Mouse (Mus musculus) megakaryocyte-erythroid progenitor cell, adult 5-6 weeks (primary cell): ENCODE data around the gene Umad1. TPM values are rescaled to one million over a fixed set of nuclear protein-coding genes. Genes with fewer than 3 reads are reported as not detected.

Source experiments
- ATAC-seq: replicated peaks from 2 replicates; pipeline ENCODE4 v1.8.0; 2016; ENCODE audit warnings: mild to moderate bottlenecking, inconsistent platforms; ENCODE audit not compliant: severe bottlenecking, poor library complexity, low FRiP score, low TSS enrichment
- total RNA-seq, 2 experiments: library from RNA; stranded (forward) in 1 of 2; stranded (reverse) in 1 of 2; fragments of 200-1000, 215-1000 nt in 1 of 2; fragments of >200 nt in 1 of 2; fragmentation: Nextera tagmentation in 1 of 2; gene quantifications; 2 replicates each; pipeline ENCODE4 v1.2.3; 2014 to 2017

Umad1 gene
- total RNA-seq, 2 experiments from 2014 or later: 3.9 to 28.3 TPM

- ATAC-seq: no peak
These were observed 203.4 kb downstream of the Umad1 start for GRCm38 (mm10) chr6:8462447-8462846.

GRCm38 (mm10) chr6:8465388-8465787 is 206.3 kb downstream of the Umad1 start:
- ATAC-seq: no peak

- no peak for ATAC-seq
These were observed 206.9 kb downstream of the Umad1 start for GRCm38 (mm10) chr6:8465985-8466384.

GRCm38 (mm10) chr6:8467667-8468337 is 208.7 kb downstream of the Umad1 start:
- ATAC-seq: no peak

DNA sequence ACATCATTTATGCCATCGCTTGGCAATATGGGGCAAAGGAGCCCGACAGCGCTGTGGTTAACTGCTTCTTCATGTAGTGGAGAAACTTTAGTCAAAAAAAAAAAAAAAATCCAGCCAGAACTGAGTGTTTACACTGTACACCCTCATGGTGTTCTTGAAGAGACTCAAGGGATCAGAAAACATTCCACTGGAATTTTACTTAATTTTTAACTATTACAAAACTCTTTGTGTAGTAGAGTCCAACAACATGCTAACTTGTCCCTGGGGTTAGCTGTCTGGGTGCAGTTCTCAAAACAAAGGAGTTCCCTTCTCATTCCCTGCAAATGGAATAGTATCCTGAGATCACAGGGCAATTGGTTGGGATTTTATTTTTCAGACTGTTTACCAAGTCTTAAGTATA is 210.8 kb downstream of the Umad1 start:
- ATAC-seq: no peak

GRCm38 (mm10) chr6:8472125-8472524 is 213.0 kb downstream of the Umad1 start:
- ATAC-seq: no peak

GRCm38 (mm10) chr6:8472915-8473314 is 213.8 kb downstream of the Umad1 start:
- peak; percentile 34; the same call in 1 of the 2 replicates for ATAC-seq

- no peak for ATAC-seq
These were observed 214.4 kb downstream of the Umad1 start for GRCm38 (mm10) chr6:8473498-8473897.

DNA sequence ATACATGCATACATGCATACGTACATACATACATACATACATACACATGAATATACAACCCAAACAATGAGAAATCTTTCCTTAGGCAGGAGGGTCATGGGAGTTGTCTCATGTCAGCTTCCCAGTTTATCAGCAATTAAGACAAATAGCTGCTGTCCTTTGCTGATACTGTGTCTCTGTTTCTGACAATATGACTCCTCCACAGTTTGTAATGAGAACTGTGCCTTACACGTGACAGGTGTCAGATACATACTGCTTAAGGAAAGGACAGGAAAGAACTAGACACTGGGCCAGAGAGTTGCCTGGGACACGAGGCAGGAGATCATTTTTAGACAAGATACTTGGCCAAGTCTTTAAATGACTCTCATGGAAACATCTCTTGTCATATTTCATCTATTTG is 215.2 kb downstream of the Umad1 start:
- peak; percentile 48 for ATAC-seq

DNA sequence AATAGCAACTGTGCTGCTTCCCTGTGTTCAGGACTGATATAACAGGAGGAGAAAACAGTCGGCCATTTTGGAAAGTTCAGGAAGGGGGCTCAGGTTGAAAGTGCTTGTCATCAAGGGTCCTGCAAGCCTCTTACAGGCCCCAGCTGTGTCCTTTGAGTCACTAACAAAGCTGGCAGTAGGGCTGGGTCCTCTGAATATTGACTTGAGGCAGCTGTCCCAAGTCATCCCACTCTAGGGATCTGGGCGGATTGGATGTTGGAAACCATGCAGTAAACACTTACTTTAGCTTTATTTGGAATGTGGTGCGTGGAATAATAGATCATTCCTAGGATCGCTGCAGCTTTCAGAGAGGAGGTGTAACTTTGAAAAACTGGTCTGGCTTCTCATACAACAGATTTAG is 215.7 kb downstream of the Umad1 start:
- no peak for ATAC-seq

GRCm38 (mm10) chr6:8479176-8479575 is 220.1 kb downstream of the Umad1 start:
- ATAC-seq: no peak

DNA sequence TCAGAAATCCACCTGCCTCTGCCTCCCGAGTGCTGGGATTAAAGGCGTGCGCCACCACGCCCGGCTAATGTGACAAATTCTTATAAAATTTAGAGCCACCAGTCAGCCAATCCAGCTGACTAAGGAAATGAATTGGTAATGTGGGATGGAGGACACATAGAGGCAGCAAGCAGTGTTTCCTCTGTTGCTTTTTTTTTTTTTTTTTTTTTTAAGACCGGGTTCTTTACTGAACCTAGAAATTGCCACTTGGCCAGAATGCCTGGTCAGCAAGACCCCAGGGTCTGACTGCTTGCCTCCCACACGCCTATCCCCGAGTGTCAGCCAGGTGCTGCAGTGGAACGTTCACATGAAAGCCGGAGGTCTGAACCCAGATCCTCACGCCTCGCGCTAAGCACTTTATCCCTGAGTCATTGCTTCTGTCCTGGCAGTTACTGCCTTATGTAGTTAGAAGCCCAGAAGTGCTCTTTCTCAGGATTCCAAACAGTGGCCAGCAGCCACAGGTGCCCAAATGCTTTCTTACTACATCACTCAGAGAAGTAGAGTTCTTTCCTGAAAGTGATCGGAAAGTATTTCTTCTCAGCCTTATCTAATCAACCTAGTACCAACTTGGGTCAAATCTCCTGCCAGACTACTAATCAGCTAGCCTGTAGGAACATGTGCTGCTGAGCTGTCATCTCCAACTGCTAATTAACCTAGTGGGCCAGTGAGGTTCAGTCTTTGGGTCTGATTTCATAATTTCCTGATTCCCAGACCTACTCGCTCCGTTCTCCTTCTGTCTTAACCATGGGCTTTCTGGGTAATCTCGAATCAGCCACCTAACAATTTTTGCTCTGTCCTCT is 225.6 kb downstream of the Umad1 start:
- peak; percentile 69 for ATAC-seq

GRCm38 (mm10) chr6:8485414-8486175 is 226.5 kb downstream of the Umad1 start:
- no peak for ATAC-seq

GRCm38 (mm10) chr6:8486391-8487043 is 227.4 kb downstream of the Umad1 start:
- no peak for ATAC-seq

- ATAC-seq: peak; percentile 79
These were observed 228.2 kb downstream of the Umad1 start for GRCm38 (mm10) chr6:8487044-8487853.

- ATAC-seq: peak; percentile 19
These were observed 229.2 kb downstream of the Umad1 start for GRCm38 (mm10) chr6:8488249-8488648.

DNA sequence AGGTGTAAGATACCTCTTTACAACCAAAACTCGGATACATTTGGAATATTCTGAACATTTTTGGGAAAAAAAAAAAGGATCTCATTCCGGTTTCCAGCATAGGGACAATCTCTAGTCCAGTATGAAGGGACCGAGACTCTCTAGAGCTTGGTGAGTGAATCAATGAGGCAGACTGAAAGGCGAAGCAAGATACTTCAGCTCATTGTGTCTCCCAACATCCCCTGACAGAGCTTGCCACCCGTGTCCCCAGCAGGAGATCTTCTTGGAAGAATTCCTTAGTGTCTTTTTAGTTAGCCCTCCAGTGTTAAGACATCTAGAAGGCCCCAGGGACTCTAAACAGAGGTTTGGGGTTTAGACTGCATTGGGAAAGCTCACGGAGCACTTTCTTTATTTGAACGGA is 230.2 kb downstream of the Umad1 start:
- no peak for ATAC-seq

GRCm38 (mm10) chr6:8489938-8490585 is 231.0 kb downstream of the Umad1 start:
- no peak for ATAC-seq
